Mouse (Mus musculus): ENCODE data around the gene Thap8.

Gene Thap8

DNA sequence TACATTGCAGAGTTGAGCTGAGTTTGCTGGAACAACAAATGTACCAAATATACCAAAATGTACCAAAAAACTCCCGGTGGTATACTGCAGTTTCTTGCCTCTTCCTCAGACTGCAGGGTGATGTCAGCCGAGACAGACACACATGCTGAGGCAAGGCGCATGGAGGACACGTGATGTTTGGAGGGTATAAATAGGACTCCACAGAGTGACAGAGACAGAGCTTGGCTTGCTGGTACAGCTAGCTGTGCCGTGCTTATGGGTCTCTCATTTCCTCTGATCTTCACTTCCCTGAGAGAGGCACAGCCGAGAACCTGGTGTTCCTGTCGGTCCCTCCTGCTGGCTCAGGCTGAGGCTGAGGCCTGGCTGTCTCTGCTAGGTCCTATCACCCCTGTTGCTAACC is 2.8 kb downstream of the Thap8 start:
- DNase-seq (ENCODE audit: extremely low spot score, low spot score): no peak

DNA sequence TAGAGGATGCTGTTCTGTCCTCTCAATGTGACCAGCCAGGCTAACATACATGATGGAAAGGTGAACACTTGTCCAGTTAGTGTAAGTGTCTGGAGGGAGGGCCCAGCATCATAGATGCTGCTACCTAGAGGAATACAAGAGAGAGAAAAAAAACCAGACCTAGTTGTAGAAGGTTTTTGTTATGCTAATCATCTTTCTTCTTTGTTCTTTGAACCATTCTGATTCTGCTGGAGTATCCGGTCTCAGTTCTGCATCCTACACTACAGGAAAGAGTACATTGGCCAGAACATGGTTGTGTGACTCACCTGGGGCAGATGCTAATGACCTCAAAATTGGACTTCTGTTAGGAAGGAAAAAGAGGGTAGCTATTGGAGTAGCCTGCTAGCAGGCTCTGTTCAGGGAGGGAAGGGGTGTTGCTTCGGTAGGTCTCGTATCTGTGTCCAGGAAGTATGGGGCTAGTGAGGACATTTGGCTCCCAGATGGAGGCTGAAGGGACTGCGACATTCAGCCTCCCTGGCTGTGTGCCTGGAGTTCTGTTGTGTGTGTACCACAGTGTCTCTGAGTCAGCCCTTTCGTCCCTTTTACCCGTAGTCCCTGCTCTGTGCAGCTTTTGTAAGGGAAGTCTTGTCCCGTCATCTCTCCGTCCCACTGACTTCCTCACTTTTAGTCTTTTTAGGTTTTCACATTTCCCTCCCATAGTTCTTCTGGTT is 7.0 kb downstream of the Thap8 start:
- no peak for DNase-seq (ENCODE audit: extremely low spot score, low spot score)

DNA sequence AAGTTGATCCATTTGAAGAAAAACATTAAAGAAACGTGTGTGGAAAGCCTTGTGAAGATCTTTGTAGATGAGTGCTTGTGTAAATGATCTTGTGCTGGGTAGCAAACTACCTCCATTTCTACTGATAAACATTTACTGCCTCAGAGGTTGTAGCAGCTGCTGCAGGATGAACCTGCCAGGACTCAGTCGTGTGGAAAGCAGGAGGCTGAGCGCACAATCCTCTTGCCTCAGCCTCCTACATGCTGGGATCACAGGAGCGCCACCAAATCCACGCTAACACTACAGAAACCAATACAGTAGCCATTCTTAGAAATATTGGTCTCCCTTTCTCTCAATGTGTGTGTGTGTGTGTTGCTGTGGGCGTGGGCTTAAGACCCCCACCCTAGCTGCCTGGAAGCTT is 8.2 kb downstream of the Thap8 start:
- DNase-seq (ENCODE audit: extremely low spot score, low spot score): no peak

DNA sequence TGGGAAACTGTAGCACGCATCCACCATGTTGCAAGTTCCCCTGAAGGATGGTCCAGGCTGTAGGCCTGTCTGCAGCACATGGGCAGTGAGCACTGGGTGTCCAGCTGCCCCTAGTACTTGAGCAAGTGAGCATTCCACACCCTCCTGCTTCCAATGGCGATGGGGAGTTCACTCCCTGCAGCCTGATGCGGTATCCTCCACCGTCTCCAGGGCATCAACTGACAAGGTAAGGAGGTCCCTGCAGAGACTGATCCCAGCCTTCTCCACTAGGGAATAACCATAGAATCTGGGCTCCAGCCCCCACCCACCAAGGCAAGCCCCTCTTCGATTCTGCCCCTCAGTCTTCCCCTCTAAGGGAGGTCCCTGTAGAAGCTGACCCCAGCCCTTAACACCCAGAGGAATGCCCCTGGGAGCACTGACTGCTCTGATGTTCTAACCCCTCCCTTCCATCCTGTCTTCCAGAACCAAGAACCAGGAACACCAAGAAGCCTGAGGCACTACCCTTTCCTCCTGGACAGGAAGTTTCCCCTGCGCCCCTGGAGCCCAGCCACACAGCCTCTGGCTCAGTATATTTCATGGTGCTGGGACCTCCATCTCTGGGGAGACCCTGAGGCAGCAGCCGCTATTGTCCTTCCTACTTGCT is 9.3 kb downstream of the Thap8 start:
- no peak for DNase-seq (ENCODE audit: extremely low spot score, low spot score)

DNA sequence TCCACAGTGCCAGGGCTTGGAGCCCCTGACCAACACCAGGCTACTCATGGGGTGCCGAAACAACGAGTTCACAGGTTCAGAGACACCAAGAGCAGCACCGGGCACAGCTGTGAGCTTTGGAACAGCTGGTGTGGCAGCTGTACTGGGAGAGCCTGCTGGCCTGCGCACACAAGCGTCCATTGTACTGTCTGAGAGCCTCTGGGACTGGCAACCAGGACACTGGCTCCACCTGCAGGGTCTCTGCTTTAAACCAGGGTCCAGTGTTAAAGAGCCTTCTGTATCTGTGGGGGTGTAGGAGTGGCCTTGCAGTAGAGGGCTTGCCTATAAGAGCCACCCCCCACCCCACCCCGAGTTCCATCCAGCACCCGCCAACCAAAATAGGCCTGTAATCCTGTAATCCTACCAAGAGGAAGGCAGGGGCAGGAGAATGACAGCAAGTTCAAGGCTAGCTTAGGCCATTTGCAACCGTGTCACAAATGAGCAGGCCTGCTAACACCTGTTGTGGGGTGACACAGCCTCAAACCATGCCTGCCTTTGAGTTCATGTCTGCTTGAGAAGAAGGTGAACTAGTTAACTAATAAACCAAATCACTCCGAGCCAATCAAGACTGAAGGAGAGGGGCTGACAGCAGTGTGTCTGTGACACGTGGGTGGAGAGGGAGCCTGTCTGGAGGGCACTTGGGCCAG is 10.0 kb downstream of the Thap8 start:
- peak; percentile 30 for DNase-seq (ENCODE audit: extremely low spot score, low spot score)

DNA sequence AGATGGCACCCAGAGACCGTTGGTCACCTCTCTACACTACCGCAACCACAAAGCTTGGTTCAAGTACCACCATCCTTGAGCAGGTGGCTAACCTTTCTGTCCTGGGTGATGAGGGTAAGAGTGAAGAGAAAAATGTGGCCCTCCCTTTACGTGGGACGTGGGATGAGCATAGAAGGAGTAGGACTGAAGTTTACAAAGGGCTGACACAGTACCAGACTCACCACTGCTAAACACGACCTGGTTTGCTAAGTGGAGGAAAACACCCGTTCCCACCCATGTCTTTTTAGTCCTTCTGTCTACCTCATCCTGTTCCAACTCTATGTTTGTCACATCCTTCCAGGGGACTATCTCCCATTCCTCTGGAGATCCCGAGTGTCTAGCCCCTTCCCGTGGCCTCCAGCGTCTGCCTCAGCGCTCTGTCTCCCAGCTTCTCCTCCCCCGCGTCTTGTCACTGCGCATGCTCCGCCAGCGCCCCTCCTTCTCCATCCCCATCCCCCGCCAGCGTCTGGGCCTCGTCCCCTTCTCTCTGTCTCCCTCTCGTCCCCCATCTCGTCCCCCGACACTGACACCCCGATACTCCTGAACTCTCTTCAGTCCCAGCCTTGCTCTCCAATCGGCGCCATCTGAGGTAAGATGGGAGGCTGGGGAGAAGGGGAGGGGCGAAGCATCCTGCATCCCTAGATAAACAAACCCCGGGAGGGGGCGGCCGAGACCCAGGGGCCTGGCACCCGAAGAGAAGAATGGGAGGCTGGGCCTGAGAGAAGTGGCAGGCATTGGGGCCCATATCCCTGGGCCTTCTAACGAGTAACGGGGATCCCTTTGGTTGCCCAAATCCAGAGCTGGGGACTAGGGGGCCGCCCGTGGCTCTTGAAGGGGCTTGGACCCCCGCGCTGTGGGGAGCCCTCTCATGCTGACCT is 11.6 kb downstream of the Thap8 start, which contains the start of gene Clip3:
Gene Clip3, plus strand, starts transcription at position 514 of the 917 bp plus-strand sequence.
- DNase-seq (ENCODE audit: extremely low spot score, low spot score): peak; percentile 83

DNA sequence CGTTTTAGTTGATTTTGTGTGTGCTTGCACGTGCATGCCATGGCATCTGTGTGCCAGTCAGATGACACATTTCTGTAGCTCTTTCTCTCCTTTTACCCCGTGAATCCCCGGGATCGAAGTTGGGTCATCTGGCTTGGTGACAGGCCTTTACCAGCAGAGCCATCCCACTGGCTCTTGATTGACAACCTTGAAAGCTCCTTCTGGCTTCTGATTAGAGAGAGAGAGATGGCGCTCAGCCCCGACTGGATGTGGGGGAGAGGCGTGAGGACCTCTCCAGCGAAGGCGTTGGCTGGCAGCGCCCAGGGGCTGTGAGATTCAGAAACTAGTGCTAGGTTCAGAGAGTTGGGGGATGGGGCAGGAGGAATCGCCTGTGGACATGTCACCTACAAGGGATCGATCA is 13.9 kb downstream of the Thap8 start:
- DNase-seq (ENCODE audit: extremely low spot score, low spot score): no peak

DNA sequence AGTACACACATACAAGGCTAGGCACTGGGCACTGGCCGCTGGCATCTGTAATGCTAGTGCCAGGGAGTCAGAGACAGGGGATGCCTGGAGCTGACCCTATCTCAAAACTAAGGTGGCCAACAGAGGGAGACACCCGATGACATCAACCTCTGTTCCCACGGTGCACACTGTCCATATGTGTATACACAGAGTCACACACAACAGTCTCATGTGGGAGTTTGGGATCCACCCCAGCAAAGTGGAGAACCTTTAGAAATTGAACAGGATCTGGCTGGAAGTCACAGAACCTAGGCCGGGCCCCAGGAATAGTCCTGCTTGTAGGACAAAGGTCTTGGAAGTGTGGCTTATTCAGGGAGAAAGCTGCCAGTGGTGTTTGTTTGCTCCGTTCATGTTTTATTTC is 14.4 kb downstream of the Thap8 start:
- no peak for DNase-seq (ENCODE audit: extremely low spot score, low spot score)

DNA sequence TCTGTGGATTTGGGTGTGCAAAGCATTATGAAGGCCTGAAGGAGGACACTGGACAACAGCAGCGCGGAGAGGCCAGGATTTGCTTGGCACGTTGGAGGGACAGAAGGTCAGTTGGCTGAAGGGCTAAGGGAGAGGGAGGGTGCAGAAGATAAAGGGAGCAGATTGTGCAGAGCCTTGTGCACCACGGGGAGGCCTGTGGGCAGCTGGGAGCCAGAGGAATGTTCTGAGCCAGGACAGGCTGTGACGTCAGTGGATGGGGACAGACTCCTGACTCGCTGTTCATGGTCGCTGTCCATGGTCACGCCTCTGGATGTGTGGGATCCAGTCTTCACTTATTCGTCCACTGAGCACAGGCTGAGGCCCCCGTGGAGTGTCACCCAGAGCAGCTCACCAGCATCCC is 15.2 kb downstream of the Thap8 start:
- DNase-seq (ENCODE audit: extremely low spot score, low spot score): no peak

DNA sequence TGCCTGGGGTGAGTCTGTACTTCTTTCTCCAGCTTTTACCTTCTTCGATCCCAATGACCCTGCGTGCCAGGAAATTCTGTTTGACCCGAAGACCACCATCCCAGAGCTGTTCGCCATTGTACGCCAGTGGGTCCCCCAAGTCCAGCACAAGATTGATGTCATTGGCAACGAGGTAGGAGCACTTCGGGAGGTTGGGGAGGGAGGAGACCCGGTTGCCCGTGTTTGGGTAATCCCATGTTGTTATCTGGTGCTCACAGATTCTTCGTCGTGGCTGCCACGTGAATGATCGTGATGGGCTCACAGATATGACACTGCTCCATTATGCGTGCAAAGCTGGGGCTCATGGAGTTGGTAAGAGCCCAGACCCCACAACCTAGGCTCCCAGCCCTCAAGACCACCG is 16.9 kb downstream of the Thap8 start:
- no peak for DNase-seq (ENCODE audit: extremely low spot score, low spot score)

DNA sequence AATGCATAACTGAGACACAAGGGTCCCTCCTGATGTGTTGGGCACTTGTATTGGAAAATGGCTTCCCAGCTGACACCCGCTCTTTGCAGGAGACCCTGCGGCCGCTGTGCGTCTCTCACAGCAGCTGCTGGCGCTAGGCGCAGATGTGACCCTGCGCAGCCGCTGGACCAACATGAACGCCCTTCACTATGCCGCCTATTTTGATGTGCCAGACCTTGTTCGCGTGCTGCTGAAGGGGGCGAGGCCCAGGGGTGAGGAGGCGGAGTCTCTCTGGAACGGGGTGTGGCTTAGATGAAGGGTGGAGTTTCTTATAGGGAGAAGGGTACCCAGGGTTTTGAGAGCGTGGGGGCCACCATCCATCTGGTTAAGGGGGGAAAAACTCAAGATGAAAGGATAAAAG is 17.4 kb downstream of the Thap8 start:
- no peak for DNase-seq (ENCODE audit: extremely low spot score, low spot score)

DNA sequence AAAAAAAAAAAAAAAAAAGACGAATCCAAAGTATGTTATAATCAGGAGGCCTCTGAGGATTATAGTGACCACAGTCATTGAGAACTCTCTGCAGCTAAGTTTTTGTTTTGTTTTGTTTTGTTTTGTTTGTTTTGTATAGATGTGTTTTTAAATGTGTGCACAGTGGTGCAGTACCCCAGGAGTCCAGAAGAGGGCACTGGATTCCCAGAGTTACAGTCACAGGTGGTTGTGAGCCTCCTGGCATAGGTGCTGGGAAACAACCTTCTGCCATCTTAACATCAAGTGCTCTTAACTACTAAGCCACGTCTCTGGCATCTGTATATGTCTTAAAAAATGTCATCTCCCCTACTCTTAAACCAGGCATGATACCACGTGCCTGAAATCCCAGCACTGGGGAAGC is 21.0 kb downstream of the Thap8 start:
- peak; percentile 31 for DNase-seq (ENCODE audit: extremely low spot score, low spot score)

DNA sequence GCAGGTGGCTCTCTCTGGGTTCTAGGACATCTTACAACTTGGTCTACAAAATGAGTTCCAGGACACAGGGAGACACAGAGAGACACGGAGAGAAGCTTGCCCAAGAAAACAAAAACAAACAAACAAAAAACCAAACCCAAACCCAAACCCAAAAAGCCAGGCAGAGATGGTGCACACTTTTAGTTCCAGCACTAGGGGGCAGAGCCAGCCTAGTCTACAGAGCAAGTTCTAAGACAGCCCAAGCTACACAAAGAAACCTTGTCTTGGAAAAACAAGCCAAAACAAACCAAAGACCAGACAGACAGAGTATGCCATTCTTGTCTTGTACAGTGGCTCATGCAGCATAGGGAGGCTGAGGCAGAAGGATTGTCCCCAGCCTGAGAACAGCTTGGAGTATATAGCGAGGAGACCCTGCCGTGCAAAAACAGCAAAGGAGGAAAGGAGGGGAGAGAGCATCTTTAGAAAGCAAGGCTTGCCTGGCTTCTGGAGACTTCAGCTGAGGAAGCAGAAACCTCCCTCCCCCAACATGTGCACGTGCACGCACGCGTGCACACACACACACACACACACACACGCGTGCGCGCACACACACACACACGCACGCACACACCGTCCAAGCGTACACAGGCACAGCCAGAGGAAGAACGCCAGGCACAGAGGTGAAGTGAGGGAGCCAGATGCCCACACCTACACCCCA is 26.3 kb downstream of the Thap8 start:
- DNase-seq (ENCODE audit: extremely low spot score, low spot score): no peak

DNA sequence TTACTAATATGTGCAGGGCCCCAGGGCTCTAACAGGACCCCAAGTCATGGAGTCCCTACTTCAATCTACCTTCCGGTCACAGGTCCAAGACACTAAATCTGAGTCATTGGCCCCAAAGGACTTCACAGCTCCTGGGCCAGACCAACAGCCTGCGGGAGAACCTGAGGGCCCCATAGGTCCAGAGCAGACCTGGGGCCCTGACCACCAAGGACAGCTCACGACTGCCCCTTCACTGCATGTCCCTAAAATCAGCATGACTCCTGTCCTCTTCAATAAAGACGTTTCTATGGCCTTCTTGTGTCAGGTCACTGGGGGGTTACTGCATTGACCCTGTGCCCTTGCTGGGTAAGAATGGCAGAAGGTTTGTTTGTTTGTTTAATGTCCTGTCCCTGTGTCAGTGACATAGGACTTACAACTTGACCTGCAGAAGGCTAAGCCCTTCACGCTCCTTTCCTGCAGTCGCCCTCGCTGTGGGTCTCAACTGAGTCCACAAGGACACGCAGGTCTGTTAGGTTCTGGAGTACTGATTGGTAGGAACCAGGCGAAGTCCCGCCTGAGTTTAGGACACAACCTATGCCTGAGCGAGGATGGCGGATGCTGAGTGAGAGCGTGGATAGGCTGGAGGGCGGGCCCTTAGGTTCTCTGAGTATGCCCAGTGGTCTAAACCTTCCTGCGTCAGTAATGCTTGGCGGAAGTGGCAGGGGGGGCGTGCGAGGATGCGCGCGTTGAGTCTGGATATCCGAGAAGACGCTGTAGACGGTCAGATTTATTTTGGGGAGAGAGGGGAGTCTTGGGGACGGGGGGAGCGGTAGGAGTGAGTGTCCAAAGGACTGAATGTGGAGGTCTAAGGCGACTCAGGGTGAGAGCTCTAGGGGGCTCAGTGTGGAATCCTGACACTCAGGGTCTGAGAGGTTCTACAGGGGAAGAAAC is 28.4 kb downstream of the Thap8 start, which contains the start of gene Alkbh6:
Gene Alkbh6, plus strand, starts transcription at position 642 of the 930 bp plus-strand sequence.
- DNase-seq (ENCODE audit: extremely low spot score, low spot score): peak; percentile 84

DNA sequence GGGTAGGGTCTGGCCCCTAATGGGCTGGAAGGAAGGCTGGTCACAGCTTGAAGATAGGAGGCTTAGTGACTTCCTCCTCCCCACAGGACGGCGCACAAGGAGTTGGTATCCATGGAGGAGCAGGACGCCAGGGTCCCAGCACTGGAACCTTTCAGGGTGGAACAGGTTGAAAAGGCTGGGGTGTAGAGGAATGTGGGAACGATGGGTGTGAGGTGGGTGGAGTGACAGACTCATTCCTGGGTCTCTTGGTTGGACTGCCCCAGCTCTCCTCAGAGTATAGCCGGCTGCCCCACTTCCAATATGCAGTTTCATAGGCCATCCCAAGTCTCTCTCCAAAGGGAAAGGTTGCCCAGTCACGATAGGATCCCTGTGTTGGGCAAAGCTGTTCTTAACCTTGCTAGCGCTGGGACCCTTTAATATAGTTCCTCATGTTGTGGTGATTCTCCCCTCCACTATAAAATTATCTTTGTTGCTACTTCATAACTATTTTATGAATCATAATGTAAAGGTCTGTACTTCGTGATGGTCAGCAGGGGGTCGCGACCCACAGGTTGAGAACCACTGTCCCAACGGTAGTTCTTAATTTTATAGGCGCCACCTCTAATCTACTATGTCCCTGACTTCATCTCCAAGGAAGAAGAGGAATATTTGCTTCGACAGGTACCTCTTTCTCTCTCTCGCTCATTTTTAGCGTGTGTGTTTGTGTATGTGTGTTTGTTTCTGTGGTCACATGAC is 29.7 kb downstream of the Thap8 start:
- no peak for DNase-seq (ENCODE audit: extremely low spot score, low spot score)

DNA sequence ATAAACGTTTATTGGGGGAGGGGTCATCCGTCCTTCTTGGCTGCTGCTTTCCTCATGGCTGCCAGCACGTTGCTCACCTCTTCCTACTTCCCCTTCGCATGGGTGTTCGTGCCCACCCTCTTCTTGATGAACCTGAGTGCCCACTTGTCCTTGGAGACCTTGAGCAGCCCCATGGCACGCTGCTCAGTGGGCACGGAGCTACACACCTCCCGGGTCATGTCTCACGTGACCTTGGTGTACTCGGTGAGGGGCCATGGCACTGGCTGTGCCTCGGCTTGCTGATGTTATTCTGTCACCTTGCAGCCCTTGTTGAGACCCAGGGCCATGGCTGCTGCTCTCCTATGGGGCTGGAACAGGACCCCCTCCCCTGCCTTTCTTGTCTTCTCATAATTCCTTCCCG is 30.2 kb downstream of the Thap8 start:
- no peak for DNase-seq (ENCODE audit: extremely low spot score, low spot score)

DNA sequence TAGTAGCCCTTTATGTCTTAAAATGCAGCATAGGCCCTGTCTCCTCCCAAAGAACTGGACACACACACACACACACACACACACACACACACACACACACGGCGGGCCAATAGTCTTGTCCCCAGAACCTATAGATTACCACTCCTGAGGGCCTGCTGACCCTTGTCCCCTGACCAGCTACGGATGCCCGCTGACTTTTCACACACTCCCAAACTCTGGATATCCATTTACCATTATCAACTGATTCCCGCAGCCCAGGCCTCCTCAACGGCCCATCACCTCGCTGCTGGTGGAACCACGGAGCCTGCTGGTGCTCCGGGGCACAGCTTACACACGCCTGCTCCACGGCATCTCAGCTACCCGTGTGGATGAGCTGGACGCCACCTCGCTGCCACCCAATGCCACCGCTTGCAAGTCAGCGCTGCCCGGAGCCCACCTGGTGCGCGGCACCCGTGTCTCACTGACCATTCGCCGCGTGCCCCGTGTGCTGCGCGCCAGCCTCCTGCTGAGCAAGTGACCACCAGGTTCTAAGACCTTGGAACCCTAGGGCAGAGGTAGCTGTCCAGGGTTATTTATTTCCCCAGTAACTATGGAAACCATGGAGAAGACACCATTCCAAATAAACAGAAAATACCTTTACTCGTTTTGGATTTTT is 33.9 kb downstream of the Thap8 start:
- DNase-seq (ENCODE audit: extremely low spot score, low spot score): no peak

DNA sequence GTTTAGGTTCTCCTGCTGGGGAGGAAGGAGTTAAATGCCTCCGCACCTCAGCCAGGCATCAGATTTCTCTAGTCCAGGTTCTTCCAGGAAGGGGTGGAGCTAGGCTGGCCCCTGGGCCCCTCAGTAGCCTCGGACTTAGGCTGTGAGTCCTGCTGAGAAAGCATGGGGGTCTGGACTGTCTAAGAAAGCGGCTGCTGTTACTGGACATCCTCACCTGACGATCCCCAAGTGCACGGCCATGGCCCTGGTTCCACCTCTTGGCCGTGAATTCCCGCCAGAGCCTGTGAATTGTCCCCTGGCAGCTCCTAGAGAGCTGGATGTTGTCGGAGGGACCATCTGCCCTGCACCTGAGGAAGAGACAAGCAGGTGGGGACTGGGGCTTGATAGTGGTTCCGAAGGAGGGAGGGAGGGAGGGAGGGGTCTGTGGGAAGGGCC is 34.8 kb downstream of the Thap8 start, which contains the start of gene Syne4:
Gene Syne4, plus strand, starts transcription at position 87 of the 435 bp plus-strand sequence.
- peak; percentile 42 for DNase-seq (ENCODE audit: extremely low spot score, low spot score)

Data from neural tube, embryonic 10.5 days (tissue).